17 mouse cellular contexts compared by ENCODE assay signal in genomic region chr9:40767946-40768345, GRCm38 (mm10).
"Had no signal": no experiment of that assay in that cellular context is flagged by ENCODE, and none has a peak within 500 bp of the region (broad histone marks: within the 10 kb centered on the region; RNA-seq: fewer than 3 reads in every experiment).

No protein-coding gene starts in this region.

- DNase-seq: kidney, adult 8-10 months; kidney, postnatal 10 days; kidney, postnatal 4 days; liver; lung, adult 18-20 months; lung, postnatal 14 days; lung, postnatal 4 days; thymus, adult 18-20 months; thymus, postnatal 36 days had no signal

- H3K9ac ChIP-seq: kidney, embryonic 15.5 days; limb, embryonic 13.5 days; liver, embryonic 12.5 days; liver, embryonic 15.5 days; lung, embryonic 15.5 days; midbrain, embryonic 13.5 days had no signal

- H3K4me3 ChIP-seq: kidney, embryonic 15.5 days; limb, embryonic 10.5 days; limb, embryonic 13.5 days; liver, embryonic 12.5 days; liver, embryonic 15.5 days; lung, embryonic 15.5 days; midbrain, embryonic 13.5 days had no signal

- ATAC-seq: liver, embryonic 12.5 days; midbrain, embryonic 13.5 days; midbrain, embryonic 16.5 days had no signal

- H3K4me2 ChIP-seq: kidney, embryonic 15.5 days; limb, embryonic 13.5 days; liver, embryonic 12.5 days; liver, embryonic 15.5 days; lung, embryonic 15.5 days; midbrain, embryonic 13.5 days had no signal

- H3K27ac ChIP-seq: kidney, embryonic 15.5 days; limb, embryonic 10.5 days; limb, embryonic 13.5 days; liver, embryonic 12.5 days; liver, embryonic 15.5 days; lung, embryonic 15.5 days; midbrain, embryonic 13.5 days had no signal

- H3K27me3 ChIP-seq: kidney, embryonic 15.5 days; limb, embryonic 13.5 days; liver, embryonic 12.5 days; liver, embryonic 15.5 days; lung, embryonic 15.5 days; midbrain, embryonic 13.5 days had no signal

- H3K9me3 ChIP-seq: kidney, embryonic 15.5 days; limb, embryonic 10.5 days; limb, embryonic 13.5 days; liver, embryonic 12.5 days; liver, embryonic 15.5 days; lung, embryonic 15.5 days; midbrain, embryonic 13.5 days had no signal

- H3K4me1 ChIP-seq: limb, embryonic 13.5 days; liver, embryonic 12.5 days; liver, embryonic 15.5 days; midbrain, embryonic 13.5 days had no signal

- H3K36me3 ChIP-seq: liver, embryonic 12.5 days; liver, embryonic 15.5 days; lung, embryonic 15.5 days had no signal
